Mouse (Mus musculus) gastrocnemius, postnatal 25 days (tissue): ENCODE measurements around the gene Ppan. TPM values are rescaled to one million over a fixed set of nuclear protein-coding genes. Genes with fewer than 3 reads are reported as not detected.
A peak's percentile ranks its signal among the peaks of the same experiment; 100 is the strongest.

ENCODE experiments used
- DNase-seq: peaks from one replicate; pipeline ENCODE4 v3.0.0; 2022
- total RNA-seq, 2 experiments: library from RNA; stranded (reverse); gene quantifications; 1 replicate in 1 of 2; 2 replicates in 1 of 2; pipeline ENCODE4 v1.2.3; 2021

Gene Ppan
- total RNA-seq, 2 experiments from 2014 or later, result 7.4 to 7.7 TPM

- no peak for DNase-seq
Measured at GRCm38 (mm10) chr9:20879097-20879792, 8.7 kb upstream of the Ppan start, which contains the start of gene Angptl6. Gene Angptl6 (minus strand): TSS chr9:20879727.

GRCm38 (mm10) chr9:20886563-20886962 is 1.4 kb upstream of the Ppan start:
- DNase-seq, result no peak

GRCm38 (mm10) chr9:20887191-20887590 is 784 bp upstream of the Ppan start:
- no peak for DNase-seq

- no peak for DNase-seq
Measured at GRCm38 (mm10) chr9:20888386-20888765, 401 bp downstream of the Ppan start.

- no peak for DNase-seq
Measured at GRCm38 (mm10) chr9:20889185-20890141, 1.5 kb downstream of the Ppan start.

- no peak for DNase-seq
Measured at GRCm38 (mm10) chr9:20890411-20890810, 2.4 kb downstream of the Ppan start.

GRCm38 (mm10) chr9:20891339-20892103 is 3.5 kb downstream of the Ppan start:
- DNase-seq, result no peak

- DNase-seq, result no peak
Measured at GRCm38 (mm10) chr9:20892104-20892653, 4.2 kb downstream of the Ppan start.

- no peak for DNase-seq
Measured at GRCm38 (mm10) chr9:20893069-20893468, 5.1 kb downstream of the Ppan start.

GRCm38 (mm10) chr9:20893590-20894343 is 5.8 kb downstream of the Ppan start:
- DNase-seq, result no peak

- DNase-seq, result no peak
Measured at GRCm38 (mm10) chr9:20894629-20895028, 6.7 kb downstream of the Ppan start.

- no peak for DNase-seq
Measured at GRCm38 (mm10) chr9:20895382-20895781, 7.4 kb downstream of the Ppan start.

GRCm38 (mm10) chr9:20897736-20898510 is 9.9 kb downstream of the Ppan start:
- DNase-seq, result no peak

- peak; percentile 80 for DNase-seq
Measured at GRCm38 (mm10) chr9:20898511-20899073, 10.6 kb downstream of the Ppan start, which contains the start of gene Eif3g. Gene Eif3g (minus strand): TSS chr9:20898623.

- DNase-seq, result no peak
Measured at GRCm38 (mm10) chr9:20901466-20902173, 13.6 kb downstream of the Ppan start.

GRCm38 (mm10) chr9:20902174-20902491 is 14.2 kb downstream of the Ppan start:
- no peak for DNase-seq

- no peak for DNase-seq
Measured at GRCm38 (mm10) chr9:20909948-20910347, 22.0 kb downstream of the Ppan start.

- no peak for DNase-seq
Measured at GRCm38 (mm10) chr9:20916160-20916559, 28.2 kb downstream of the Ppan start.

GRCm38 (mm10) chr9:20923258-20923657 is 35.3 kb downstream of the Ppan start:
- no peak for DNase-seq
